Mouse (Mus musculus) kidney, adult 9 months (tissue): ENCODE results near the gene Nceh1.
A peak's percentile ranks its signal among the peaks of the same experiment; 100 is the strongest.

Experiments used
- DNase-seq: peaks from one replicate; pipeline ENCODE4 v3.0.0; 2022

Gene Nceh1

DNA sequence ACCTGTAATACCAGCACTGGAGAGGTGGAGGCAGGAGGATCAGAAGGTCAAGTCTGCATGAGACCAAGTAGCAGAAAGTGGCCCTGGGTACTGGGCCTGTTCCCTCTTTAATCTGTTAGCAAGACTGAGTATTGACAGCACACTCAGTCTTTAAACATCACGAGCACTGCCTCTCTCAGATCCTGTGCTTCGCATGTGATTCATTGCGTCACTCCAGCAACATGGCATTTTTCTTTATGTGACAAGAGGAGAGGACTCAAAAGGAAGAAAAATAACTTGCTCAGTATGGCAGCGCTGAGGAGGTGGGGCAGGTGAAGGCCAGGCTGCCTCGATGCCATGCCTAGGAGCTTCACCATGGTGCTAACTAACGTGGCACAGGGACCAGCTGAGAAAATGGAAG, 9.1 kb downstream of the Nceh1 start:
- no peak for DNase-seq

DNA sequence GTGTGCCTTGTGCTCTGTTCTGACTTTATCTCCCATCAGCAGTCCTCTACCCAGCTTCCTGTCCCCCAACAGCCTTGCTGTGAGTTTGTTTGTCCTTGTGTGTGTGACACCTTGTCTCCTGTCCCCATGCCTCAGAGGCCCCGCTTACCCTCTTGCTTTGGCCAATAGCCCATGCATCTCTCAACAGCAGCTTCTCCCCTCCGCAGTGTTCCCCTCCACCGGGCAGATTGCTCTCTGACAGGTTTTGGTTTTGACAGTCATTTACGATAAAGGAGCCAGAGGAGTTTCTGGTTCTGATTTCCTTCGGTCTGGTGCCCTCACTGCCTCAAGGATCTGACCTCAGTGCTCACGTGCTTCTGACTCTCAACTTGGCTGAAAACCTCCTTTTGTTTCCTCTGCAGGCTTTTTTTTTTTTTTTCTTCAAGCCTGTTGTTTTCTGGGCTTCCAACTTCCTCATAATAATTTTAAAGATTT, 11.1 kb downstream of the Nceh1 start:
- DNase-seq = peak; percentile 80

DNA sequence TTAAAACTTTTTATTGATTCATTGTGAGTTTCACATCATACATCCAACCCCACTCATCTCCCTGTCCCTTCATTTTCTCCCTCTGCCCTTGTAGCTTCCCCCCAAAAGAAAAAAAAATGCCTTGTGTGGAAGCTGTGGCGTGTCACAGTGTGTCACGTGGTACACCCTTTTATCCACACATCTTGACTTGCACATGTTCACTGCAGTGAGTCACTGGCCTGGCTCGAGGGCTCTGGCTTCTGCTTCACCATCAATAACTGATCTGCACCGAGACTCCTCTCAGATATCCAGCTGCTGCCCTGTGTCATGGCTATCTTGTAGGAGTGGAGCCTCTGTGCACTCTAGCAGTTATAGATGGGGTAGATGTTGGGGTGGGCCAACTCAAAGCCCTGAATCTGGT, 12.4 kb downstream of the Nceh1 start:
- DNase-seq = no peak

DNA sequence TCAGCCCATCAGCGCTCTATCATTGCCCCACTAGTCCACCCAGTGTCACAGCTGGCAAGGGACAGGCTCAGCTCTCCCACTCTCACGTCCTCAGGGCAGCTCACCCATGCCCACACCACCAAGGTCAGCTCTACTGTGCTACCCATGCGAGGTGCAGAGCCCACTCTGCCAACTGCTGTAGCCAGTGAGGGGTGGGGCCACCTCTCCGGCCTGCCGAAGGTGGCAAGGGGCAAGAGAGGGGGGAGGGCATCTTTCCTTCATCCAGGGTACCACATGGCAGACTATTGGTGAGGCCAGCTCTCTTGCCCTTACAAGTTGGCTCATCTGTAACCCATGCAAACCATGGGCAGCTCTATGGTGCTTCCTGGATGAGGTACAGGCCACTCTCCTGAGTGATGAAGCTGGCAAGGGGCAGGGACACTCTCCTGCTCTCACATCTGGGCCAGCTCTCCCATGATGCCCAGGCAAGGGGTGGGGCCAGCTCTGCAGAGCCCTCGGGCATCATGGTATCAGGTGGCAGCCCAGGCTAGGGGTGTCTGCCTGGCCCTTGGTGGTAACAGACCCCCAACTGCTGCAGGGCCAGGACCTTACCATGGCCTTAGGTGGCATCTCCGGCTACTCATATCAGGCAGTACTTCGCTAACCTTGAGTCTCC, 12.9 kb downstream of the Nceh1 start:
- no peak for DNase-seq

DNA sequence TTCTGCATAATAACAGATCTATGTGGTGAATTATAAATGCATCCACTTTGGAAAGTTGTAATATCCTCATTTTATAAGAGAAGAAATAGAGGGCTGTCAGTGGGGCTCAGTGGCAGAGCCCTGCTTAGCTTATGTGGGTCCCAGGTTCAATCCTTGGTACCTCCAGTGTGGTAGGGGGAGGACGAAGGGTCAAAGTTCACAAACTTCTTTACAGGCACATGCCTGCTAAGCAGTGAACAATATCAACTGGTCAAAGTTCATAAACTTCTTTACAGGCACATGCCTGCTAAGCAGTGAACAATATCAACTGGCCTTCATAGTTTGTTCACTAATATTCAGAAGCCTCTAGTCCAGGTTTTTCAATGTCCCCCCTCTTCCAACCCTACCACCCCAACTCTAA, 13.8 kb downstream of the Nceh1 start:
- DNase-seq = peak; percentile 88

DNA sequence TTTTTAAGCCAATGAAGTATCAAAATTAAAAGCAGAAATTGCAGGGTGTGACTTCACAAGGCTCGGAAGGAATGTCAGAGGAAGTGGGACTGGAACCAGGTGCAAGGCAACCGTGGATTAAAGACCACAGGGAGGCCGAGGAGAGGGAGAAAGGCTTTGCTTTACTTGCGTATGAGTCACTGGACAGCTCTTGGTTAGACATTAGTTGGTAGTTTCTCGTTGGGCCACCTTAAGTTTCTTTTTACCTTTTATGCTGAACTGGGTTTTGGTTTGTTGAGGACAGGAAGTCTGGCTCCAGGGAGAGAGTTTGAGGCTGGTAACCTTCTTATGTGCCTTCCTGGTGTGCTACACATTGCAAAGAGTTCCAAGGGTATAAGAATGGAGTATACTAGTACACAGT, 15.1 kb downstream of the Nceh1 start:
- DNase-seq = no peak

DNA sequence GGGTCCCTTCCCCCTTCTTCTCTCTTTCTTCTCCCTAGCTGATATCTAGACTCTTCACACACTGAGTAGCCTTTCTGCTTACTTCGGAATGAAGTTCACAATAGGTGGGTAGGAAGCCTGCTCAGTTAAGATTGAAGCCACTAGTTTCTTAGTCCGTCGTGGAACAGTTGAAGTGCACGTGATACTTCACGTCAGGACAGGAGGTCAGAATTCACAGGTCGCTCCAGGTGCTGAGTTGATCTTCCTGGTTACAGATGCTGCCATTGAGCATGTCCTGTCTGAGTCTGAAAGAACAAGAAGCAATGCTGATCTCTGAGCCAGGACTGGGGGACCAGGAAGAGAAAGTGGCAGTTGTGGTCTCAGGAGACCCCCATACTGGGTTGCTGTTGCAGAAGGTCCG, 16.4 kb downstream of the Nceh1 start:
- DNase-seq = peak; percentile 69

DNA sequence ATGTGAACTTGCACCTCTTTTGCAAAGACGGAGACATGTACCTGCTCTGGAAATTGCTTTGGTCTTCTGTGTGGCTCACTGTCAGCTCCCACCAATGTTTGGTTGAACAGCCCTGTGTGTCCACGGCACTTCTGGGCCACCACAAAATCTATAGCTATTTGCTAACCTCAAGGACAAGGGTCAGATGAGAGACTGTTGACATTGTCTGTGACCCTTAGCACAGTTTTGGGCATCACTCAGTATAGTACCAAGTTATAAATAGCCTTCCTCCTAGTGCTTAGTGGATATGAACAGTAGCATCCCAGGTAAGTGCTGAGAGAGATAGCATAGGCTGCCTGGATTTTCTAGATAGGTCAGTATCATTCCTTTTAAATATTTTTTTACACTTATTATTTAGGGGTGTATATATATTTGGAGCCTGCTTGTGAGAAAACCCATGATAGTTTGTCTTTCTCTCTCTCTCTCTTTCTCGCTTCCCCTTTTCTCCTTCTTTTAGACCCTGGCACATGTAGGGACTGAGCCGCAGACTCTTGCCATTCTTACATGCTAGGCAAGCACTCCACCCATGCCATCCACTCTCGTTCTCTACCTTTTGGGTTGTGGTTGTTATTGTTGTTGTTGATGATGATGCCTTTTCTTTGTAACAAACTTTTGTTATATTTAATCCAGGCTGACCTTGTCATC, 19.1 kb downstream of the Nceh1 start:
- no peak for DNase-seq

DNA sequence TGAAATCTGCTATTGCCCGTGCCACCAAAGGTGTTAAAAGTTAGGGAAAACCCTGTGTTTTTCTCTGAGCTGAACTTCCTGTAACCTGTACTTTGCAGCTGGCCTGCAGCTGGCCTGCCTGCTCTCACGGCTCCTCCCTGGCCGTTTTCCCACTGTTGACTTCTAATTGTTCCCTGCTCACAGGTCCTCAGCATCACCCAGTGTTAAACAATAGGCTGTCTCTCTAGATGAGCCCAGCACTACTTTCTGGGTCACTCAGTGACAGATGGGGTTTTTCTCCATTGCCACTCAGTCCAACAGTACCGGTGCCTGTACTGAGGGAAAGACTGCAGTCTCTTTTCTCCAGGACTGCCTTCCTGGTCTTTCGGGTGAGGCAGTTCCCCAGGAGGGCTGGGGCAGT, 22.3 kb downstream of the Nceh1 start:
- peak; percentile 57 for DNase-seq

DNA sequence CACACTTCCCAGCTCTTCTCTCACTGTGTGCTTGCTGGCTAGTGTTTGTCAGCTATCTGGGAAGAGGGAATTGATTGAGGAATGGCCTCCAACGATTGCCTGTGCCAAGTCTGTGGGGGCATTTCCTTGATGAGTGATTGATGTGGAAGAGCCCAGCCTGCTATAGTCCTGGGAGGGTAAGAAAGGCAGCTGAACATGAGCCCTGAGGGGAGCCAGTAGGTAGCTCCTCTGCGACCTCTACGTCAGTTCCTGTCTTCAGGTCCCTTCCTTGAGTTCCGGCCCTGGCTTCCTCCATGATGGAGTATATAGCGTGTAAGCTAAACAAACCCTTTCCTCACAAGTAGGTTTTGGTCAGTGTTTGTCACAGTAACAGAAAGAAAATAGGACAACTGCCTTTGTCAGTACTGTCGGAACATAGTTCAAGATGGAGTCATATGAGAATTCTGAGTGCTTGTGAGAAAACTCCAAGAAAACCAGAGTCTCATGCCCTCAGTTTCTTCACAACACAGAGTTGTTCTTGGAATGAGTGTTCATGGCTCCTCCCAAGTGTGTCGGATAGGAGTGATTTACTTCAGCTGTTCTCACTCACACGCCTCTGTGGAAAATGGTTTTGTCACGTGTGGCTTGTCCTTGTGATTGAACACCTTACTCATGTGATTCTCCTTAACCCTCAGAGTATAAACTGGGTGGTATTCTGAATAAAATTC, 22.9 kb downstream of the Nceh1 start:
- no peak for DNase-seq

DNA sequence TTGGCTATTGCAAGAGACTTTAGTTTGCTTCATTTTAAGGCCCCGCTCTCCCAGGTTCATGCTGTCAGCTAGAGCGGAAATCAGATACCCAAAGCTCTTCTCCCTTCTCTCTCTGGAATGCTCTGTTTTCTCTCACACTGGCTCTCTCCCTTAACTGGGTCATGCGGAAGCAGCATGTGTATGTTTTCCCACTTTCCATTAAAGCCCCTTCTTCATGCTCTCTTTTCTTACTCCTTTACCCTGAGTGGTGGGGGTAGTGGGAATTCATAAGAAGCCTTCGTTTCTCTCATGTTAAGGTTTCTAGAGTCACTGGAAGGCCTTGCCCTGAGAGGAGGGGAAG, 23.4 kb downstream of the Nceh1 start:
- no peak for DNase-seq

DNA sequence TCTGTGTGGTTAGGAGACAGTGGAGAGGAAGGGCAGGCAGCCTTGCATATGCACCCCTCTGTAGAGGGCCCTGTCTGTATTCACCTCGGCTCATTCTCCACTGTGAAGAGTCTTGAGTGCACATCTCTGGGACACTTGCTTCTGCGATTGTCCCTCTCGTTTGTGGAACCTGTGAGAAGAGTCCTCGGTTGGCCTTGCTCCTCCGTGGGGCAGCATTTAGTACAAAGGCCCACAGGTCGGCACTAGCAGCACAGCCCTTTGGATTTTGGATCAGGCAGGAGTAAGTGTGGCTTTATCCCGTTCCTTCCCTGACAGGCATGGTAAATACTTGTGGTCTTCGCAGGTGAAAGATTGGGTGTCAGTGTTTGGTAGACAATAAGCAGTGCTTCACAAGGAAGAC, 23.8 kb downstream of the Nceh1 start:
- peak; percentile 56 for DNase-seq

DNA sequence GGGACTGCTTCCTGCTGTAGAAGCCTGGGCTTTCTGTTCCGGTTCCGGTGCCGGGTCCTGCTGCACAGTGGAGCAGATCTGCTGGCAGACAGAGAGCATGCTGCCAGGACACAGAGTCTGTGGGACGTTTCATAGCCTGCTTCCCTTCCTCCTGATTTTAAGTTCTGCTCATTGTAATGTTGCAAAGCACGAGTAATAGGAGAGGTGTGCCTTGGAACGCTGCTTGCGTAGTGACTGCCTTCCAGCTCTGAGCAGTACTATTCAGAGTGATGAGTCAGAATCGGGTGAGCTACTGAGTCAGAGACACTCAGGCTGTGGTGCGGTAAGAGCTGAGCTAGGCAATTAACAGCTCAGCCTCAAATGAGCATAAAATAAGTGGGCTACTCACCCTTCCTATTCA, 26.9 kb downstream of the Nceh1 start:
- no peak for DNase-seq

DNA sequence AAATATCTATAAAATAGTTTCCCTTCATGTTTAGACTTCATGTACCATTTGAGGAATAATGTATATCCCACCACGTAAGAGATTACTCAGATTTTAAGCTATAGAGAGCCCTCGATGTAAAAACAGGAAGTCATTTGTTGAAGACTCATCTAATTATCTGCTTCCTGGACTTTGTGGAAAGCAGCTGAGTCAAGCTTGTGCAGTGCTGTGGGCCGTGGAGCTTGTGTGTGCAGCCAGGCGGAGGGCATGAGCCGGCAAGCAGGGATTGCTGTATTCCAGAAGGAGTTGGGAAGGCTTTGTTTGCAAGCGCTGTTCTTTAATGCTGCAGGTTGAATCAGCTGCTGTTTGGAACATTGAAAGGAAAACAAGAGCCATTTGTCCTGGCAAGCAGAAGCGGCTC, 27.5 kb downstream of the Nceh1 start:
- peak; percentile 40 for DNase-seq

DNA sequence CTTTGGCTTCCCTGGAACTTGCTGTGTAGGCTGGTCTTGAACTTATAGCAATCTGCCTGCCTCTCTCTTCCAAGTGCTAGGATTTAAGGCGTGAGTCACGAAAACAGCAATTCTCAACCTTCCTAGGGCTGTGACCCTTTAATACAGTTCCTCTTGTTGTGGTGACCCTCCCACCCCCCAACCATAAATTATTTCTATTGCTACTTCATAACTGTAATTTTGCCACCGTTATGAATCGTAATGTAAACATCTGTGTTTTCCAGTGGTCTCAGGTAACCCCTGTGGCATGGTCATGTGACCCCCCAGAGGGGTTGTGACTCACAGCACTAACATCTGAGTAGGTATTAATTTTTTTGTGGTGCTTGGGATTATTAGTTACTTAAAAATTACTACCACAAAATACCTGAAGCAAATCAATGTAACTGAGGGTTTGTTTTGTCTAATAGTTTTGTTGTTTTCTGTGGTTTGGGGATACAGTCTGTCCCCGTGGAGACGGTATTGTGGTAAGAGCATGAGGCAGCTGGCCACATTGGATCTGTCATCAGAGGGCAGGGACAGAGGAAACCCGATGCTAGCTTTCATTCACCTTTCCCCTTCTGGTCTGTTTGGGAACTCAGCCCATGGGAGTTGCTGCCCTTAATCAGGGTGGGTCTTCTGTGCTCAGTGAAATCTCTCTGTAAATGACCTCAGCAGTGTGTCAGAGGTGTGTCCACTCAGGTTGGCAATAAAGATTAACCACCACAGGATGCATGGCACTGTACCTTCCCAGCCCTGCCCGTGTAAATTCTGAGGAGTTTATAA, 31.5 kb downstream of the Nceh1 start:
- DNase-seq = no peak

DNA sequence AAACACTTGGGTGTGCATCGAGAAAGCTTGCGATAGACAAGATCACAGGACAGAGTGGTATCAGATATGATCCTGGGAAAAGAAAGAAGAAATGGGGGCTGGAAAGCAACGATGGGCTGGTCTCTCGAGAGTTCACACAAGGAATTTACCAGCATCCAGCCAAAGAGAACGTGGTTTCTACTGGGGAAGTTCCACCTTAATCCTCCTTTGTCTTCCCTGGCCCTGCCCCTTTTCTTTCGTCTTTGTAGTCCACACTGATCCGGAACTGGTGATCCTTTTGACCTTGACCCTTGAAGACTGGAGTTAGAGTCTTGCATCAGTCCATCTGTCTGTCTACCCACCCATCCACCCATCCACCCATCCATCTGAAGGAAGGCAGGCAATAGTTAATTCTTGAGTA, 34.6 kb downstream of the Nceh1 start:
- DNase-seq = no peak

DNA sequence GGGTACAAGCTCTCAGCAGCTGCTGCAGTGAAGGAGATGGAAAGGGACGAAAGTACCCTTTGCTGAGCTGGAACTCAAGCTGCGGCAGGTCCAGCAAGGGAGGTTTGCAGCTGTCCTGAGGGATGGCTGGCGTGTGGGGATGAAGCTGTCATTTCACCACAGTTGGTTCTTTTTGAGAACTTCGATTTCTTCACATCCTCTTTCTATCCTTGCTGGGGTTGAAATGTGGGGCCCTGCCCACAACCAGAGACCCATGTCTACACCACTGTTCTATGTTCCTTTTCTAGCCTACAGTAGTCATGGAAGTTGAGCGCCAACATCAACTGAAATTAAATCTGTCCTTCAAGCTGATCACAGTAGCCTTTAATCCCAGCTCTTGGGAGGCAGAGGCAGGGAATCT, 35.8 kb downstream of the Nceh1 start:
- no peak for DNase-seq

DNA sequence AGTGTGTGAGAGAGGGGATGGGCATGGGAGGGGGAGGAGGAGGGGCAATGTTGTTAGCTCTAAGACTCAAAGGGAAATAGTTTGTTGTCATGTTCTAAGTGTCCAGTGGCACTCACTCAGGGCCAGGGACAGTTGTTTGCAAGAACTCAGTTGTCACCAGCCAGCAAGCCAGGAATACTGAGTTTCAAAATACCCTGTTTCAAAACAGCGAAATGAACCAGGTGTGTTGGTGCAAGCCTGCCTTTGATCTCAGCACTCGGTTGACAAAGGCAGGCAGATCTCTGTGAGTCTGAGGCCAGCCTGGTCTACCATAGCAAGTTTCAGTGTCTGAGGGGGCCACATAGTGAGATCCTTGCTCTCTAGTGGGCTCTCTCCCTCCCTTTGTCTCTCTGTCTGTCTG, 39.3 kb downstream of the Nceh1 start:
- DNase-seq = no peak

DNA sequence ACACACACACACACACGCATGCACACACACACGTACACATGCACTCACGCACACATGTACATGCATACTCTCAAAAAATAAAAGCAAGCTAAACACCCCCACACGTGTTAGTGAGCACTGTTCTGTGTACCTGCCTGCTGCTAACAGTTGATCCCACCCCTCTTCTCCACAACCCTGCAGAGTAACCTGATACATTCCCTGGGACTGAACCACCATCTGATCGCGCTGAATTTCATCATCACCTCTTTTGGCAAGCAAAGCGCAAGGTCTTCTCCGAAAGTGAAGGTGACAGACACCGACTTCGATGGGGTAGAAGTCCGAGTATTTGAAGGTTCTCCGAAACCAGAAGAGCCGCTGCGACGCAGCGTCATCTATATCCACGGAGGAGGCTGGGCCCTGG, 39.7 kb downstream of the Nceh1 start:
- DNase-seq = no peak

DNA sequence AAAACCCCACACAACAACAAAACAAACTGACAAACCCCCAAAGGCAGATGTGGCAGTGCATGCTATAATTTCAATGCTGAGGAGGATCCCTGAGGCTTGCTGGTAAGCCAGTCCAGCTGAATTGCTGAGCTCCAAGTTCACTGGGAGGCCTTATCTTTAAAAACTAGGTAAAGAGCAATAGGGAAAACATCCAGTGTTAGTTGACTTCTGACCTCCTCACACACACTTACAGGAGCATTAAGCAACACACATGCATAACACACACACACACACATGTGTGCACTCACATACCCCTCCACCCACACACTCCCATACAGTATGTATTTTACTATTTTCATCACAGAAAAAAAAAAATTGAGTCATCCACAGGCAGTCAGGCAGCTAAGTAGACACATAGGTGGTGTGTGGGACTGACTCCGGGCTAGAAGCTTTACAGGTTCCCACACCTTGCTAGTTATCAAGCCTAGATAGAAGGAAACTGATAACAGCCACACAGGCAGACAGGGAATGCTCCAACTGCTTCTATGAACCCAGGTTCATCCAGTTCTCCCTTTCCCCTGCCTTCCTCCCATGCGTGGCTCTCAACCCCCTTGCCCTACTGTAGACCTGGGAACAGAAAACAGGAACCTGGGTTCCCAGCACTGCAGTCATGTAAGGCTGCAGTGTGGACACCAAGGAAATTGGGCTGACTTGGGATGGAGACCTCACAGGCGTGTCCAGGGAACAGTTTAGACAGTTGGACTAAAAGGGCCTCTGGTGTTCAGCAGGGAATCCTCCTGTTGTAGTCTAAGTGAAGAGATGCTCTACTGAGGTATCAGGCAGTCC, 45.1 kb downstream of the Nceh1 start:
- no peak for DNase-seq

DNA sequence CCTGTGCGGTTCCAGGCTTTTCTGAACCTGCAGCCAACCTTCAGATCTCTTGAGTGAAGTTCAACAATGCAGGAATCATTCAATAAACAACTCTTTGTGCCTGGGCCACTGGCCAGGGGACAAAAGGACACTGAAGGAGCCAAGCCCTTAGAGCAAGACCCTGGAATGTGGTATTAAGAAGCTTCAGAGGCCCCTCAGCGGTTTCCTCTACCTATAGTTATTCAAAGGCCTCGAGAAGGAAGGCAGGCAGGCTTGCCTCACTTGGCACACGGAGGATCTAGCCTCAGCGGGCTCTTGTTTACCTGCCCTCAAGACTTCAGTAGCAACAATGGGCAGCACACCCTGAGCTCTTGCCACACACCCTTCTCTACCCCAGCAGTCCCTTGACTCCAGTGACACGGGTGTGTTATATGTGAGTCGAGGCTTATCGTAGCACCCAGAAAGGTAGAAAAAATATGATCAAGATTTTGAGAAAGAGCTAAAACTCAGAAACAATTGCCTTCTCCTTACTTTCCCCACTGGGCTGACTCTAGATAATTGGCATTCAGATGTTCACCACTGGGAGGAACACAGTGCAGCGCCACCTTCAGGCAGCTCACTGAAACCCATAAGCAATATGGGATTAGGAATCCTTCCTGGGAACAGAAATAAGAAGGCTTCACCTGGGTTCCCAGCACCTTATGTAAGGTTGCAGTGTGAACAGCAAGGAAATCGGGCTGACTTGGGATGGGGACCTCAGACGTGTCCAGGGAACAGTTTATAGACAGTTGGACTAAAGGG, 46.0 kb downstream of the Nceh1 start:
- peak; percentile 67 for DNase-seq

DNA sequence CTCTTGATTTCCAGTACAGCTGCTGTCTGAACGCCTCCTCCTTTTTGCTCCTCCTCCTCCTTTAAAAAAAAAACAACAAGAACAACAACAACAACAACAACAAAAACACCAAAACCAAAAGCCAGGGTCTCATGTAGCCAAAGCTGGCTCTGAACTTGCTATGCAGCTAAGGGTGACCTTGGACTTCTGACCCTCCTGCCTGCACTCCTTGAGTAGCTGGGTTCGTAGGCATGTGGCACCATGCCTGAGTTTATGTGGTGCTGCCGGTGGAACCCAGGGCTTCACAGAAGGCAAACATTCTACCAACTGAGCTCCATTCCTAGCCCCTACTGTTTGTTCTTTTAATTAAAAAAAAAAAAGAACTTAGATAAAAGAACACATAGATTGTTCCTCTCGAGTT, 50.6 kb downstream of the Nceh1 start:
- peak; percentile 58 for DNase-seq
